Mouse (Mus musculus): ENCODE results near the gene Aff3. TPM values are rescaled to one million over a fixed set of nuclear protein-coding genes. Genes with fewer than 3 reads are reported as not detected.

The Aff3 gene
- polyA plus RNA-seq, 2 experiments = 0.18 to 0.22 TPM

DNA sequence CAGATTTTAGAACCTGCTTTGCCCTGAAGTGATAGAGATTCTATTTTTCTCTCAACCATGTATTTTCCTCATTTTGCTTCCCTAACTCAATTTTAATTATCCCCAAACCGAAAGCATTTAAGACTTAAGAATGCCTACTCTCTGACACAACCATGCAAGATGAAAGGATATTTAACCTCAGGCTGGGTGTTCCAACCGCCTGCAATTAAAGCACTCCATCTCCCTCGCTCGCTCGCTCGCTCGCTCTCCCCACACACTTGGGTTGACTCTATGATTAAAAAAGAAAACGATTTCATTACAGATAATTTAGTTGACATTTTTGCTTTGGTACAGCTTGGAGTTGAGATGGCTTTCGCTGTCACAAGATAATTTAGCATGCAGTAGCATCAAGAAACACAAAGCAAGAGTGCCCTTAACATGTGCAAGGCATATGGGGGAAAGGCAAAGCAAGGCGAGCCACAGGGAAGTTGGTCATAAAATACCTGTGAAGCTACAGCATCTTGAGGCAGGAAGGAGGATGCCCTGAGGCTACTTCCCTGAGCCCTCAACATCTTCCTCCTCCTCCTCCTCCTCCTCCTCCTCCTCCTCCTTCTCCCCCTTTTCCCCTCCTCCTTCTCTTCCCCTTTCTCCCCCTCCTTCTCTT is 167.7 kb downstream of the Aff3 start:
- H3K4me2 ChIP-seq (ENCODE audit: low read depth) = no peak overlapping the region
- no peaks in the 10 kb centered on the region for H3K27me3 ChIP-seq (ENCODE audit: control insufficient read depth, insufficient read depth, low read length)
- H3K27ac ChIP-seq = no peak overlapping the region
- DNase-seq (ENCODE audit: low read depth in 3 of 3, low spot score in 3 of 3) = no peak
- no peak overlapping the region for H3K4me3 ChIP-seq (ENCODE audit: insufficient read depth in 1 of 2, low read depth in 2 of 2, low read length in 2 of 2)
- TF ChIP-seq CTCF (IDR thresholded peaks at IDR 0.05; ENCODE audit: low read depth) (no peak), EP300 (IDR thresholded peaks at IDR 0.05; ENCODE audit: low read depth) (no peak)
- no peak overlapping the region for H3K9ac ChIP-seq (replicated peaks)
- no peaks in the 10 kb centered on the region for H3K36me3 ChIP-seq (replicated peaks; ENCODE audit: control insufficient read depth, insufficient read depth, low read depth)
- WGBS (ENCODE audit: insufficient replicate concordance) = 76% methylated on average over 10 of the region's 10 CpGs
- no peaks in the 10 kb centered on the region for H3K9me3 ChIP-seq (ENCODE audit: control insufficient read depth, low read length)
- H3K4me1 ChIP-seq (replicated peaks; ENCODE audit: control insufficient read depth in 2 of 2, insufficient read depth in 2 of 2, low read length in 1 of 2) = peaks cover 7 to 12% of the 10 kb centered on the region in 2 experiments
- no peak for ATAC-seq (ENCODE audit: insufficient read depth)

DNA sequence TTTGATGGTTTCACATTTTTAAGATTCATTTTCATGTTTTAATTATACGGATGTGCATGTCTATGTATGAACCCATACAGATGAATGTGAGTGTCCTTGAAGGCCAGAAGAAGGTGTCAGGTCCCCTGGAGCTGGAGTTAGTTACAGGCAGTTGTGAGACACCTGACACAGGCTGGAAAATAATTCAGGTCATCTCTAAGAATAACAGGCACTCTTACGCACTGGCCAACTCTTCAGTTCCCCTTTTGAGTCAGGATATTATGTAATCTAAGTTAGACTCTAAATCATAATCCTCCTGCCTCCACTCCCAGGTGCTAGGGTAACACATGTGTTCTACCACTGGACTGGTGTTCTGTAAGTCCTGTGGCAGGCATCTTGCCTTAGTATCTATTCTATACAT is 169.5 kb downstream of the Aff3 start:
- Histone ChIP-seq H3K9ac (replicated peaks) (no peak overlapping the region), H3K36me3 (replicated peaks; ENCODE audit: control insufficient read depth, insufficient read depth, low read depth) (no peaks in the 10 kb centered on the region), H3K27ac (no peak overlapping the region), H3K9me3 (ENCODE audit: control insufficient read depth, low read length) (no peaks in the 10 kb centered on the region), H3K27me3 (ENCODE audit: control insufficient read depth, insufficient read depth, low read length) (no peaks in the 10 kb centered on the region), H3K4me2 (ENCODE audit: low read depth) (no peak overlapping the region), H3K4me1 (replicated peaks; ENCODE audit: control insufficient read depth in 2 of 2, insufficient read depth in 2 of 2, low read length in 1 of 2) (peaks cover 7 to 12% of the 10 kb centered on the region in 2 experiments), H3K4me3 (ENCODE audit: insufficient read depth in 1 of 2, low read depth in 2 of 2, low read length in 2 of 2) (no peak overlapping the region)
- no peak for ATAC-seq (ENCODE audit: insufficient read depth)
- TF ChIP-seq EP300 (IDR thresholded peaks at IDR 0.05; ENCODE audit: low read depth) = no peak
- no peak for TF ChIP-seq CTCF (IDR thresholded peaks at IDR 0.05; ENCODE audit: low read depth)
- no peak for DNase-seq (ENCODE audit: low read depth in 3 of 3, low spot score in 3 of 3)
- WGBS (ENCODE audit: insufficient replicate concordance) = 61% methylated on average over 2 of the region's 2 CpGs

DNA sequence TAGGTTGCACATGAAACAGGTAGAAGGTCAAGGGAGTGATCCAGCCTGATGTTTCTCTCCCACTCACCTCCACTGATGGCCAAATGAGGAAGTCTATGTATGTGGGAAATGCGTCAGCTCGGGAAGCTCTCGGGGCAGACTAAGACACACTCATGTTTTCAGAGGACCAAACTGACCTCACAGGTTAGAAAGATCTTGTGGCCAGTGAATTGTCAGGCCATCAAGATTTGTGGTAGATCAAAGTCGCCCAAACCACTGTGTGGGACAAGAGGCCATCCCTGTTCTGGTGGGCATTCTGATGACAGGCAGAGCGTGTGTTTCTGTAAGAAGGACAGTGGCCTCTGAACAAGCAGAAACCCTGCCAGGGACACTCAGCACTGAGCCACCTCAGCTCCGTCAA is 175.0 kb downstream of the Aff3 start:
- Histone ChIP-seq H3K9ac (replicated peaks) (no peak overlapping the region), H3K9me3 (ENCODE audit: control insufficient read depth, low read length) (no peaks in the 10 kb centered on the region), H3K36me3 (replicated peaks; ENCODE audit: control insufficient read depth, insufficient read depth, low read depth) (no peaks in the 10 kb centered on the region), H3K4me2 (ENCODE audit: low read depth) (no peak overlapping the region), H3K4me1 (replicated peaks; ENCODE audit: control insufficient read depth in 2 of 2, insufficient read depth in 2 of 2, low read length in 1 of 2) (no peaks in the 10 kb centered on the region), H3K4me3 (ENCODE audit: insufficient read depth in 1 of 2, low read depth in 2 of 2, low read length in 2 of 2) (no peak overlapping the region), H3K27me3 (ENCODE audit: control insufficient read depth, insufficient read depth, low read length) (no peaks in the 10 kb centered on the region), H3K27ac (no peak overlapping the region)
- ATAC-seq (ENCODE audit: insufficient read depth) = no peak
- no peak for DNase-seq (ENCODE audit: low read depth in 3 of 3, low spot score in 3 of 3)
- 46% methylated on average over 6 of the region's 6 CpGs for WGBS (ENCODE audit: insufficient replicate concordance)
- TF ChIP-seq CTCF (IDR thresholded peaks at IDR 0.05; ENCODE audit: low read depth) = no peak
- TF ChIP-seq EP300 (IDR thresholded peaks at IDR 0.05; ENCODE audit: low read depth) = no peak

DNA sequence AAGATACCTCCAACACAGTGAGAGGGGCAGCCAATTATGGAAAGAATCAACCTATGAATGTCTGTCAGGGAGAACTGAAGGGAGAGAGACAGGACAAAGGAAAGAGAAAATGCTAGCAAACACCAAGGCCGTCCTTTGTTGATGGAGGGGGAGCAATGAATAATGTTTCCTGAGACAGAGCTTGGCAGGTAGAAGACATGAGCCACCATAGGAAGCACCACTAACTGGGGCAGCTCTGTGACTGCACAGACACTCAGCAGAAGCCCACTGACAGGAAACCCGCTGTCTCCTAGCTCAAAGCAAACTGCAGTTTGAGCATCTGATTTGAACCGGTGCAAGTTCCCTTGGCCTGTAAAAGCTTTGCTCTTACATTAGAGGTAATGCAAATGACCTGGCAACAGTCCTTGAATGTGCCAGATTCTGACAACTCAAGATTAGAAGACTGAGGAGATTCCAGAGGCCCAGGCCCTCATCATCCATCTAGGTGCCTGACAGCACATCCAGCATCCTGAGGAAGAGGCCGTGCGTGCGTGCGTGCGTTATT is 176.0 kb downstream of the Aff3 start:
- no peaks in the 10 kb centered on the region for H3K36me3 ChIP-seq (replicated peaks; ENCODE audit: control insufficient read depth, insufficient read depth, low read depth)
- H3K4me1 ChIP-seq (replicated peaks; ENCODE audit: control insufficient read depth in 2 of 2, insufficient read depth in 2 of 2, low read length in 1 of 2) = no peaks in the 10 kb centered on the region
- H3K27me3 ChIP-seq (ENCODE audit: control insufficient read depth, insufficient read depth, low read length) = no peaks in the 10 kb centered on the region
- no peak for DNase-seq (ENCODE audit: low read depth in 3 of 3, low spot score in 3 of 3)
- no peak for TF ChIP-seq EP300 (IDR thresholded peaks at IDR 0.05; ENCODE audit: low read depth)
- TF ChIP-seq CTCF (IDR thresholded peaks at IDR 0.05; ENCODE audit: low read depth) = no peak
- WGBS (ENCODE audit: insufficient replicate concordance) = 67% methylated on average over 8 of the region's 8 CpGs
- no peak overlapping the region for H3K4me2 ChIP-seq (ENCODE audit: low read depth)
- no peaks in the 10 kb centered on the region for H3K9me3 ChIP-seq (ENCODE audit: control insufficient read depth, low read length)
- H3K9ac ChIP-seq (replicated peaks) = no peak overlapping the region
- no peak for ATAC-seq (ENCODE audit: insufficient read depth)
- no peak overlapping the region for H3K27ac ChIP-seq
- H3K4me3 ChIP-seq (ENCODE audit: insufficient read depth in 1 of 2, low read depth in 2 of 2, low read length in 2 of 2) = no peak overlapping the region

DNA sequence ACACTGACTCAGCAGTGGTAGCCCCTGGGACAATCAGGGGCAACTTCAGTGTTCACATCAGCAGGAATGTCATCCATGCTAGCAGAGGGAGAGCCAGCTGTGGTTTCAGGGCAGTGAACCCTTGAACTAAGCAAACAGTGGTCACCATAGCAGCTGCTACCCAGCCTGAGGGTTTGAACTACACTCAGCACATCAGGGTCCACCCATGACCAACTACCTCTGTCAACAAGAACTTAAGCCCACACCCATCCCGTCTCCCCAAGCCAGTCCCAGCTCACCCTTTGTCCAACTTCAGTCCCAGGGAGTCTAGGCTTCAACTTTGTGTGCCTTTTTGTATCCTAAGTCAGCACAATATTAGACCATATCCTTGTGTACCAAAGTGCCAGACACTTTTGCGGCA is 176.9 kb downstream of the Aff3 start:
- Histone ChIP-seq H3K9ac (replicated peaks) (no peak overlapping the region), H3K27me3 (ENCODE audit: control insufficient read depth, insufficient read depth, low read length) (no peaks in the 10 kb centered on the region), H3K9me3 (ENCODE audit: control insufficient read depth, low read length) (no peaks in the 10 kb centered on the region), H3K36me3 (replicated peaks; ENCODE audit: control insufficient read depth, insufficient read depth, low read depth) (no peaks in the 10 kb centered on the region), H3K4me2 (ENCODE audit: low read depth) (no peak overlapping the region), H3K4me1 (replicated peaks; ENCODE audit: control insufficient read depth in 2 of 2, insufficient read depth in 2 of 2, low read length in 1 of 2) (no peaks in the 10 kb centered on the region), H3K4me3 (ENCODE audit: insufficient read depth in 1 of 2, low read depth in 2 of 2, low read length in 2 of 2) (no peak overlapping the region), H3K27ac (no peak overlapping the region)
- DNase-seq (ENCODE audit: low read depth in 3 of 3, low spot score in 3 of 3) = no peak
- WGBS (ENCODE audit: insufficient replicate concordance) = 68% methylated on average over 2 of the region's 2 CpGs
- no peak for ATAC-seq (ENCODE audit: insufficient read depth)
- TF ChIP-seq EP300 (IDR thresholded peaks at IDR 0.05; ENCODE audit: low read depth) (no peak), CTCF (IDR thresholded peaks at IDR 0.05; ENCODE audit: low read depth) (no peak)
